Mouse (Mus musculus) neural tube, embryonic 11.5 days (tissue): ENCODE data around the gene Ube2d1. TPM values are rescaled to one million over a fixed set of nuclear protein-coding genes. Genes with fewer than 3 reads are reported as not detected.

Experiments used
- ATAC-seq: fragments of 200-750 bp; cut with Nextera tagmentation; 2 replicates; pipeline ENCODE4 v1.8.0; 2017; ENCODE audit warnings: moderate number of reproducible peaks, mild to moderate bottlenecking, moderate TSS enrichment, moderate library complexity; ENCODE audit not compliant: insufficient read depth, low FRiP score, low TSS enrichment
- DNase-seq: peaks from one replicate; pipeline ENCODE4 v3.0.0-alpha.2; 2015; ENCODE audit warnings: low spot score
- H3K27ac ChIP-seq: fragments of 300-500 bp; sonication (generic); 2 replicates; pipeline ENCODE4 v1.5.1; 2014; ENCODE audit warnings: low read depth, mild to moderate bottlenecking, low read length
- H3K27me3 ChIP-seq: fragments of 300-500 bp; sonication (generic); 2 replicates; pipeline ENCODE4 v1.6.1; 2014; ENCODE audit warnings: mild to moderate bottlenecking, low read length, mixed read lengths; ENCODE audit not compliant: control insufficient read depth, insufficient read depth
- H3K36me3 ChIP-seq: fragments of 300-500 bp; sonication (generic); 2 replicates; pipeline ENCODE4 v1.6.1; 2014; ENCODE audit warnings: mild to moderate bottlenecking, low read length, moderate library complexity, mixed read lengths; ENCODE audit not compliant: control insufficient read depth, insufficient read depth
- H3K4me1 ChIP-seq: fragments of 300-500 bp; sonication (generic); 2 replicates; pipeline ENCODE4 v1.6.1; 2014; ENCODE audit warnings: low read length, mixed read lengths; ENCODE audit not compliant: control insufficient read depth, insufficient read depth
- H3K4me2 ChIP-seq: fragments of 300-500 bp; sonication (generic); 2 replicates; pipeline ENCODE4 v1.6.1; 2014; ENCODE audit warnings: low read depth, mild to moderate bottlenecking, moderate library complexity
- H3K4me3 ChIP-seq: fragments of 300-500 bp; sonication (generic); 2 replicates; pipeline ENCODE4 v1.5.1; 2014; ENCODE audit warnings: low read depth, low read length
- H3K9ac ChIP-seq: fragments of 300-500 bp; sonication (generic); 2 replicates; pipeline ENCODE4 v1.6.1; 2014; ENCODE audit warnings: mild to moderate bottlenecking, low read length
- H3K9me3 ChIP-seq: fragments of 300-500 bp; sonication (generic); 2 replicates; pipeline ENCODE4 v1.6.1; 2016; ENCODE audit warnings: low read length; ENCODE audit not compliant: control insufficient read depth
- WGBS: fragments of 180-500 bp; shearing (Covaris S2); extraction: QIAGEN DNeasy Blood & Tissue Kit; methylation state at CpG from one replicate; pipeline ENCODE4 v1.1.7; 2014; 5-methylcytosine and 5-hydroxymethylcytosine counted together
- polyA plus RNA-seq: library from polyadenylated mRNA; unstranded; fragments of >200 nt; fragmentation: Nextera tagmentation; extraction: Ambion mirVana; gene quantifications from 2 replicates; pipeline ENCODE4 v1.2.1, GENCODE M21; 2014

Ube2d1 gene
- polyA plus RNA-seq, 1 experiment from 2014 or later = 199 TPM

GRCm38 (mm10) chr10:71326789-71327188 is 41.7 kb upstream of the Ube2d1 start:
- Histone ChIP-seq H3K27me3 (no peaks in the 10 kb centered on the region), H3K27ac (no peak overlapping the region), H3K4me1 (no peaks in the 10 kb centered on the region), H3K4me3 (no peak overlapping the region), H3K36me3 (peaks cover 3% of the 10 kb centered on the region), H3K9ac (no peak overlapping the region), H3K9me3 (no peaks in the 10 kb centered on the region), H3K4me2 (no peak overlapping the region)
- WGBS = 21% methylated on average over 7 of the region's 7 CpGs
- ATAC-seq (no peak), DNase-seq (peak; percentile 74)

GRCm38 (mm10) chr10:71326123-71326522 is 41.1 kb upstream of the Ube2d1 start:
- H3K27me3 ChIP-seq = no peaks in the 10 kb centered on the region
- 82% methylated on average over 7 of the region's 7 CpGs for WGBS
- no peaks in the 10 kb centered on the region for H3K4me1 ChIP-seq
- H3K36me3 ChIP-seq = peaks cover 3% of the 10 kb centered on the region
- no peak overlapping the region for H3K4me2 ChIP-seq
- DNase-seq (no peak), ATAC-seq (no peak)
- no peak overlapping the region for H3K4me3 ChIP-seq
- no peak overlapping the region for H3K9ac ChIP-seq
- H3K27ac ChIP-seq = no peak overlapping the region
- H3K9me3 ChIP-seq = no peaks in the 10 kb centered on the region

GRCm38 (mm10) chr10:71323669-71324068 is 38.6 kb upstream of the Ube2d1 start:
- Histone ChIP-seq H3K27ac (no peak overlapping the region), H3K9me3 (no peaks in the 10 kb centered on the region), H3K4me1 (no peaks in the 10 kb centered on the region), H3K4me3 (no peak overlapping the region), H3K9ac (no peak overlapping the region), H3K36me3 (no peaks in the 10 kb centered on the region), H3K4me2 (no peak overlapping the region), H3K27me3 (no peaks in the 10 kb centered on the region)
- ATAC-seq (no peak), DNase-seq (no peak)
- 82% methylated on average over 8 of the region's 8 CpGs for WGBS

GRCm38 (mm10) chr10:71316497-71316896 is 31.4 kb upstream of the Ube2d1 start:
- no peaks in the 10 kb centered on the region for H3K9me3 ChIP-seq
- no peak overlapping the region for H3K27ac ChIP-seq
- no peaks in the 10 kb centered on the region for H3K27me3 ChIP-seq
- 69% methylated on average over 7 of the region's 7 CpGs for WGBS
- ATAC-seq (no peak), DNase-seq (no peak)
- H3K4me2 ChIP-seq = no peak overlapping the region
- H3K36me3 ChIP-seq = no peaks in the 10 kb centered on the region
- no peak overlapping the region for H3K4me3 ChIP-seq
- H3K9ac ChIP-seq = no peak overlapping the region
- no peaks in the 10 kb centered on the region for H3K4me1 ChIP-seq

- H3K4me1 ChIP-seq = no peaks in the 10 kb centered on the region
- H3K9me3 ChIP-seq = no peaks in the 10 kb centered on the region
- ATAC-seq = no peak
- H3K27me3 ChIP-seq = no peaks in the 10 kb centered on the region
- no peak overlapping the region for H3K27ac ChIP-seq
- WGBS = 78% methylated on average over 11 of the region's 11 CpGs
- H3K4me2 ChIP-seq = no peak overlapping the region
- no peak overlapping the region for H3K4me3 ChIP-seq
- no peaks in the 10 kb centered on the region for H3K36me3 ChIP-seq
- H3K9ac ChIP-seq = no peak overlapping the region
- DNase-seq = no peak
Measured at GRCm38 (mm10) chr10:71316056-71316455, 31.0 kb upstream of the Ube2d1 start.

- ATAC-seq (no peak), DNase-seq (no peak)
- Histone ChIP-seq H3K4me1 (no peaks in the 10 kb centered on the region), H3K4me3 (no peak overlapping the region), H3K27ac (no peak overlapping the region), H3K9ac (no peak overlapping the region), H3K27me3 (no peaks in the 10 kb centered on the region), H3K36me3 (no peaks in the 10 kb centered on the region), H3K4me2 (no peak overlapping the region), H3K9me3 (no peaks in the 10 kb centered on the region)
- 80% methylated on average over 3 of the region's 3 CpGs for WGBS
Measured at GRCm38 (mm10) chr10:71314596-71314995, 29.5 kb upstream of the Ube2d1 start.

GRCm38 (mm10) chr10:71310288-71310687 is 25.2 kb upstream of the Ube2d1 start:
- no peaks in the 10 kb centered on the region for H3K4me1 ChIP-seq

GRCm38 (mm10) chr10:71308199-71308598 is 23.1 kb upstream of the Ube2d1 start:
- Histone ChIP-seq H3K36me3 (no peaks in the 10 kb centered on the region), H3K9ac (no peak overlapping the region), H3K27me3 (no peaks in the 10 kb centered on the region), H3K4me3 (no peak overlapping the region), H3K4me1 (no peaks in the 10 kb centered on the region), H3K9me3 (no peaks in the 10 kb centered on the region), H3K27ac (no peak overlapping the region), H3K4me2 (no peak overlapping the region)
- DNase-seq (no peak), ATAC-seq (no peak)
- 92% methylated on average over 5 of the region's 5 CpGs for WGBS

More at GRCm38 (mm10) chr10:71310288-71310687, 25.2 kb upstream of the Ube2d1 start:
- Histone ChIP-seq H3K27me3 (no peaks in the 10 kb centered on the region), H3K4me2 (no peak overlapping the region), H3K27ac (no peak overlapping the region), H3K4me3 (no peak overlapping the region), H3K9me3 (no peaks in the 10 kb centered on the region), H3K9ac (no peak overlapping the region), H3K36me3 (no peaks in the 10 kb centered on the region)
- no peak for ATAC-seq
- WGBS = 71% methylated on average over 3 of the region's 3 CpGs
- no peak for DNase-seq

- no peaks in the 10 kb centered on the region for H3K9me3 ChIP-seq
- H3K27ac ChIP-seq = no peak overlapping the region
- no peak overlapping the region for H3K9ac ChIP-seq
- no peaks in the 10 kb centered on the region for H3K36me3 ChIP-seq
- no peak overlapping the region for H3K4me3 ChIP-seq
- no peaks in the 10 kb centered on the region for H3K27me3 ChIP-seq
- DNase-seq (no peak), ATAC-seq (no peak)
- no peak overlapping the region for H3K4me2 ChIP-seq
- no peaks in the 10 kb centered on the region for H3K4me1 ChIP-seq
- WGBS = 79% methylated on average over 6 of the region's 6 CpGs
Measured at GRCm38 (mm10) chr10:71306759-71307158, 21.7 kb upstream of the Ube2d1 start.
